Mouse (Mus musculus) ovary, adult 2 months (tissue): ENCODE measurements around the gene Cbx2. TPM values are rescaled to one million over a fixed set of nuclear protein-coding genes. Genes with fewer than 3 reads are reported as not detected.

Experiments
- polyA plus RNA-seq: library from polyadenylated mRNA; depleted of rRNA; stranded (reverse); fragments of >200 nt; gene quantifications from 2 replicates; pipeline ENCODE4 v1.2.3, GENCODE M21; 2012; rRNA removed

Cbx2 gene
- polyA plus RNA-seq, result 11.6 and 13.0 TPM in 2 replicates

GRCm38 (mm10) chr11:119022895-119023615 is at the start of gene Cbx2:
TSS of gene Cbx2 (plus strand) at chr11:119022962.

GRCm38 (mm10) chr11:118987999-118988398 is 34.8 kb upstream of the Cbx2 start, which contains the start of gene Enpp7:
TSS of gene Enpp7 (plus strand) at chr11:118988188.

GRCm38 (mm10) chr11:119040600-119041324 is 18.0 kb downstream of the Cbx2 start, which contains the start of gene Cbx8:
TSS of gene Cbx8 (minus strand) at chr11:119040969.

Other genes starting within 250 kb of the Cbx2 start
- 1.1 and 1.5 TPM in 2 replicates for gene Rbfox3, start 111.4 kb upstream of the Cbx2 start, polyA plus RNA-seq
- 0.23 and 0.29 TPM in 2 replicates for gene Enpp7, start 34.8 kb upstream of the Cbx2 start, polyA plus RNA-seq
- gene Cbx8, start 18.0 kb downstream of the Cbx2 start, polyA plus RNA-seq, result 3.0 and 7.6 TPM in 2 replicates
- gene Cbx4, start 63.3 kb downstream of the Cbx2 start, polyA plus RNA-seq, result 27.2 and 28.2 TPM in 2 replicates
- gene Tbc1d16, start 205.5 kb downstream of the Cbx2 start, polyA plus RNA-seq, result 21.4 and 22.2 TPM in 2 replicates
- 11.7 and 13.0 TPM in 2 replicates for gene Ccdc40, start 205.6 kb downstream of the Cbx2 start, polyA plus RNA-seq
- 336 TPM in 2 replicates for gene Gaa, start 244.9 kb downstream of the Cbx2 start, polyA plus RNA-seq